Mouse (Mus musculus) macrophage (primary cell): ENCODE data around the gene Thsd1. TPM values are rescaled to one million over a fixed set of nuclear protein-coding genes. Genes with fewer than 3 reads are reported as not detected.

Source experiments
- H3K27ac ChIP-seq: fragments of 350-480 bp; formaldehyde crosslinking; 2 replicates; pipeline ENCODE4 v1.9.0; 2021
- H3K36me3 ChIP-seq: fragments of 350-480 bp; formaldehyde crosslinking; 2 replicates; pipeline ENCODE4 v1.9.0; 2021; ENCODE audit errors: inconsistent target
- H3K4me3 ChIP-seq: fragments of 350-480 bp; formaldehyde crosslinking; 2 replicates; pipeline ENCODE4 v1.9.0; 2021; ENCODE audit errors: inconsistent target
- H3K79me2 ChIP-seq: fragments of 350-480 bp; formaldehyde crosslinking; 2 replicates; pipeline ENCODE4 v1.9.0; 2021; ENCODE audit errors: inconsistent target
- WGBS: methylation state at CpG from one replicate; pipeline ENCODE4 v1.1.7; 2026; ENCODE audit warnings: inconsistent platforms; ENCODE audit not compliant: missing documents; 5-methylcytosine and 5-hydroxymethylcytosine counted together
- polyA plus RNA-seq: library from polyadenylated mRNA; stranded (reverse); fragments of 250-400 nt; gene quantifications from 3 replicates; pipeline ENCODE4 v1.2.4, GENCODE M21; 2018; ENCODE audit warnings: inconsistent platforms
- total RNA-seq, 78 experiments: library from RNA; depleted of rRNA; stranded (reverse); fragments of 250-400 nt; gene quantifications; 1 replicate in 9 of 78; 2 replicates in 24 of 78; 3 replicates in 43 of 78; 4 replicates in 2 of 78; pipeline ENCODE4 v1.2.4; 2018; ENCODE audit warnings: inconsistent platforms in 56 of 78

Gene Thsd1
- total RNA-seq (2018; cell fraction: chromatin; rRNA removed): 1 to 10 TPM in 4 of 26 experiments, under 1 TPM in 20, not detected in 2; 0.21 to 1.8 (median 0.51) TPM
- under 1 TPM; 0.03 to 0.39 (median 0.14) TPM for total RNA-seq (2018; cell fraction: cytosol; rRNA removed)
- 1 to 10 TPM in 2 of 26 experiments, under 1 TPM in 20, not detected in 4; 0.12 to 1.3 (median 0.47) TPM for total RNA-seq (2018; cell fraction: nucleus; rRNA removed)
- 0.22 to 0.42 TPM (median 0.23 TPM) in 3 replicates for polyA plus RNA-seq

DNA sequence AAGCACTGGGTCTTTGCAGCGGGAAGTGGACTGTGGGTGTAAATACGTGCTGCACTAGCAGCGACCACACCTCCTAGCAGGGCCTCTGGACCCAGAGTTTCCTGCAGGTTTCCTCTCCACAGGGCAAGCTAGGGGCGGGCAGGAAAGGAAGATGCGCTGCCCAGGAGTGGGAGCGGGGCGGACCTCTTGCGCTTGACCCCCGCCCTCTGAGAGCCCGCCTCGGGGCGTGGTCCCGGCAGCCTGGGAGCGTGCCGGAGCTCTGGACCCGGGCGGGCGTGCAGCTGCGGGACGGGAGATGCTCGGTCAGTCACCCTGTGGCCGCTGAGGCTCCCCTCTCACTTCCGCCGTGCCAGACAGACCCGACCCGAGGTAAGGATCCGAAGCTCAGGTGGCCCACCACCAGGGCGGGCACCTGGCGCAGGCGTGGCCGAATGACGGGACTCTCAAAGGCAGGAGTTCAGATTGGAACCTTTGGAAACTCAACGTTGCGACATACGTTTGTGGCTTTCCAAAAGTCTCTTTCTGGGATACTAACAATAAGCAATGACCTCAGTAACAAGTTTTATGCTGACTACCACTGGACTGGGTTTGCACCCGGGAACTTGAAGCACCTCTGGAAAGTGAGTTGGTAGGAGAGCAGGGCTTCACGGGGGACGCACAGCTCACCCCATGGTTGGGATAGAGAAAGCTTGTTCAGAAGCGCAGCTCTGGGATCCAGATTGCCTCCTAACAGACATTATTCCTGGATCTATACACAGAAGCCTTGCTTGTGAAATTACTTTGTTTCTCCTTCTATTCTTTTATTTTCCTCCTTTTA, at the start of gene Thsd1:
Thsd1 (plus strand) TSS at position 253 of the 817 bp plus-strand sequence.
- H3K4me3 ChIP-seq: peak within 1 kb of the TSS; percentile 40
- no peaks in the 10 kb centered on the region for H3K36me3 ChIP-seq
- no peaks in the 10 kb centered on the region for H3K79me2 ChIP-seq
- under 1% methylated on average over 28 of the region's 39 CpGs for WGBS
- no peak within 1 kb of the TSS for H3K27ac ChIP-seq

DNA sequence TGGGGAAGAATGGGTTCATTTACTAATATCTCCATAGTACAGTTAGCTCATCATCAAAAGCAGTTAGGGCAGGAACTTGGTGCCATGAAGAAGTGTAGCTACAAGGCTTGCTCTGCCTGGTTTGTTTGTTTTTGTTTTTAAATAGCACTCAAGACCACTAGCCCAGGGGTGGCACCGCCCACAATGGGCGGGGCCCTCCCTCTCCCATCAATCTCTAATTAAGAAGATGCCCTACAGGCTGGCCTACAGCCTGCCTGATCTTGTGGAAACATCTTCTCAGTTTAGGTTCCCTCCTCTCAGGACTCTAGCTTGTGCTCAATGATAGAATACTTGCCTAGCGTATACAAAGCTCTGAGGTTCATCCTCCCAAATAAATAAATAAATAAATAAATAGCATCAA, 42.2 kb upstream of the Thsd1 start:
- Histone ChIP-seq H3K27ac (no peak overlapping the region), H3K36me3 (no peaks in the 10 kb centered on the region), H3K79me2 (peaks cover 52% of the 10 kb centered on the region), H3K4me3 (peak overlapping the region; percentile 47)
- WGBS: 3% methylated on average over 3 of the region's 3 CpGs

DNA sequence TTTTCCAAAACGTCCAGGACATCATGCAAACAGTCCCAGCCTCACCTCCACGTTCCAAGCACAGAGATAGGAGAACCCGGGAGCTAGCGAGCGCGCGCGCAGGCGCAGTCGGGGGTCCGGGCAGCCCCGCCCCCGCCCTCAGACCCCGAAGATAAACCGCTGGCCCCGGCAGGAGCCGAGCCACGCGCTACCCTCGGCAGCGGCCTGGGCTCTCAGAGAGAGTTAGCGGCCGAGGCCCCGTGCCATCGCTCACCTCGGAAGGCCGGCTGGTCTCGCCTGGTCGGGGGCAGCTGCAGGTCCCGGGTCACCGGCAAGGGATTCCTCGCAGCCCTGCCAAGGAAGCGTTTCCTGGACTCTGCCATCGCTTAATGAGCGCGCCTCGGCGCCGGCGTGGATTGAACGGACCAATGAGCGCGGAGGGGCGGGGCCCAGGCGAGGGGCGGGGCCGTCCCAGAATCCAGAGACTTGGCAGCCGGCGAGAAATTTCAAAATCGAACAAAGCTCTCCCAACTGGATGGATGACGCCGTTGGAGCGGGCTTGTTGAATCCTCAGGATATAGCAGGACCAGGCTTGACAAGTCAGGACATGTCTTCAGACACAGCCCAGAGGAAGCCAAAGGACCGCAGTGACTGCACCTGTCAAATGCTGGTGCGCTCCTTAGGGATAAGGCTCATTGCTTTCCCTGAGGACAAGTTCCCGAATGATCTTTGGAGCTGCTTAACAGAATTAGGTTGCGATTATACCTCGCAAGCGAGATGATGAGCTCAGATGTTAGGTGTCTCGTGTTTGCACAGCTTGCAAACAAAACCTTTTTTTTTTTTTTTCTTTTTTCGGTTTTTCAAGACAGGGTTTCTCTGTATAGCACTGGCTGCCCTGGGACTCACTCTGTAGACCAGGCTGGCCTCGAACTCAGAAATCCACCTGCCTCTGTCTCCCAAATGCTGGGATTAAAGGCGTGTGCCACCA, 41.4 kb upstream of the Thsd1 start, which contains the start of gene Ckap2:
Ckap2 (minus strand) TSS at position 389 of the 967 bp plus-strand sequence.
- Histone ChIP-seq H3K79me2 (peaks cover 44% of the 10 kb centered on the region), H3K36me3 (no peaks in the 10 kb centered on the region), H3K4me3 (peak within 1 kb of the TSS; percentile 47), H3K27ac (peak within 1 kb of the TSS; percentile 34)
- WGBS: 2% methylated on average over 62 of the region's 63 CpGs

DNA sequence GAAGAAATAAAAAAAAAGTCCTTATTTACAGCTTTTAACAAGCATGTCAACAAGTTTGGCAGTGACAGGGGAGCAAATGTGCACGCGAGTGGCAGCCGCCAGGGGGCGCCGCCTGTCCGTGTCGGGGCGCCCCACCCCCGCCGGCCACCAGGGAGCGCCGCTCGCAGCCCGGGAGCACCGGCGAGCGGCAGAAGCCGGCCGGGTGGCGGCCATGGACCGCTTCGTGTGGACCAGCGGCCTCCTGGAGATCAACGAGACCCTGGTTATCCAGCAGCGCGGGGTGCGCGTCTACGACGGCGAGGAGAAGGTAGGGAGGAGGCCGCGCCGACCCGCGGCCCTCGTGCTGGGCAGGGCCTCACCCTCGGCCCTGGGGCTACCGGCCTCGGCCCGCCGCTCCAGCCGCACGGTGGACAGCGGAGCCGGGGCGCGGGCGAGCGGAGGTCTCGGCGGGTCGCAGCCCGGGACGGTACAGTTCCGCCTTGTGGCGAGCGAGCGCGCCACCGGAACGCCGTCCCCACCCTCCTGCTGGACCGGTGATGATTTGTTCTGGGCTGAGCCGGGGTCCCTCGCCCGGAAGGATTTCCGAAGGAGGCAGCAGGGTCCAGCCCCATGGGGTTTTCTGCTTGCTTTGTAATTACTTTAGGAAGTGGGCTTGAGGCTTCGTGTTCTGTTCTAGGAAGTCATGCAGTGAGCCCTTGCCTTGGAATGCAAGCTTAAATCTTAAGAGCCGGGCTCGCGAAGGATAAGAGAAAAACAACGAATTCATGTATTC, 34.3 kb upstream of the Thsd1 start, which contains the start of gene Vps36:
Vps36 (plus strand) TSS at position 150 of the 772 bp plus-strand sequence.
- Histone ChIP-seq H3K79me2 (peaks cover 43% of the 10 kb centered on the region), H3K4me3 (peak within 1 kb of the TSS; percentile 76), H3K27ac (peak within 1 kb of the TSS; percentile 57), H3K36me3 (no peaks in the 10 kb centered on the region)
- under 1% methylated on average over 72 of the region's 73 CpGs for WGBS

DNA sequence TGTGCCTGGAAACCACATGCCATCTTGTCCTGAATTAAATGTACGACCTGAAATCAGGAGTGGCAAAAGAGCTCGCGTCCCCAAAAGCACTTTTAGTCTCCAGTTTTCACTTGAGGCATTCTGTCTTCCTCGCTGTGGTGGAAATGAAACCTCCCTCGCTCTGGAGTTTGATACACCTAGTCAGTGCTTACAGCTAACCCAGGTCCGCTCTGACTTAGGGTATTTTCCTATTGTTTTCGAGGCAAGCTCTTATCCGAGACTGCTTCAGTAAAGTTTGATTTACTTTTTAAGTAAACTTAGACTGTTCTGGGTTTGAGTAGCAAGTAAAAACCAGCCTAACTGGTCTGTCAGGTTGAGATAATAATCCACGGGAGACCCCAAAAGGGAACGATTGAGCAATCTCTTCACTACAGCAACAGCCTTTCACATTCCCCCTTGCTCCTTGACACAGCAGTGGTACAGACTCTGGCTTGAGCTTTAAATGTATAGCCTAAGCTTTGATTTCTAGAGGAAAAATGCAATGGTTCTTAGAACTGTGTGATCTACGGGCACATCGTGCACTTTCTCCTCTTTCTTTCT, 33.6 kb upstream of the Thsd1 start:
- H3K36me3 ChIP-seq: no peaks in the 10 kb centered on the region
- H3K4me3 ChIP-seq: peak overlapping the region; percentile 76
- 11% methylated on average over 12 of the region's 12 CpGs for WGBS
- peak overlapping the region; percentile 57 for H3K27ac ChIP-seq
- peaks cover 46% of the 10 kb centered on the region for H3K79me2 ChIP-seq

DNA sequence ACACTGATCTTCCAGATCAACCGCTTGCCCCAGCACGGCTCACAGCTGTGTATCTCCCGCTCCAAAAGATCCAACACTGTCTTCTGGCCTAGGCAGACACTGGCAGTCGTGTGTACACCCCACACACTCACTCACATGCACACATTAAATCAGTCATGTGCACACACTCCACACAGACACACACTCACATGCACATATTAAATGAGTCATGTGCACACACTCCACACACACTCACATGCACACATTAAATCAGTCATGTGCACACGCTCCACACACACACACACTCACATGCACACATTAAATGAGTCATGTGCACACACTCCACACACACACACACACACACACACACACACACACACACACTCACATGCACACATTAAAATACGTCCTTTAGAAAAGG, 29.2 kb upstream of the Thsd1 start:
- Histone ChIP-seq H3K4me3 (no peak overlapping the region), H3K79me2 (peaks cover 46% of the 10 kb centered on the region), H3K36me3 (peaks cover 15% of the 10 kb centered on the region), H3K27ac (no peak overlapping the region)
- WGBS: 95% methylated on average over 6 of the region's 6 CpGs

DNA sequence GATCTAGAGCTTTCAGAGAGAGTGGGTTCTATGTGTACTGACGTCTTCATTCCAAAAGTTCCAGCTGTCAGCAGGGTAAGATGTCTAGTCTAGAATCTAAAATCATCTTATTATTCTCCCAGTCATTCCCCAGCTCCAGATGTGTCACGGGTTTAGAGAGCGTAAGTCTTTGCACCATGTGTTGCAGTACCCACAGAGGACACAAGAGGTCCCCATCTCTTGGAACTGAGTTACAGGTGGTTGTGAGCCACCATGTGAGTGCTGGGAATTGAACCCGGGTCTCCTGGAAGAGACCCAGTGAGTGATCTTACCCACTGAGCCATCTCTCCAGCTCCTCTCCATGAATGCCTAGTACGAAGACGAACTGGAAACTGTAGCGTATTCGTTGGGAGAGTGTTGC, 27.6 kb upstream of the Thsd1 start:
- no peak overlapping the region for H3K4me3 ChIP-seq
- no peak overlapping the region for H3K27ac ChIP-seq
- 97% methylated on average over 8 of the region's 8 CpGs for WGBS
- peaks cover 37% of the 10 kb centered on the region for H3K79me2 ChIP-seq
- peaks cover 15% of the 10 kb centered on the region for H3K36me3 ChIP-seq

DNA sequence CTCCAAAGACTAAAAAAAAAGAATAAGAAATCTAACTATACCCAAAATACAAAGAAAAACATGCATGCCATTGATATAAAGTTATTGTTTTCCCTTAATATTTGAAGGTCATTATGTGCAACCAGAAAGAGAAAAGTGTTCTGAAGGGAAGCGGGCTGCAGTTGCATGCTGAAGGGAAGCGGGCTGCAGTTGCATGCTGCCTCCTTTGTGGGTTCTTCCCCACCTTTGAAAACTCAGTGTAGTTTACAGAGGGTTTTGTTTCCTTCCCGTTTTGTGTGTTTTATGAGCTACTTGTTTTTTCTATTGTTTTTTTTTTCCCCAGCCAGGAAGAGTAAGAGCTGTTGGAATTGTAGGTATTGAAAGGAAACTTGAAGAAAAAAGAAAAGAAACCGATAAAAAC, 19.6 kb upstream of the Thsd1 start:
- Histone ChIP-seq H3K4me3 (no peak overlapping the region), H3K79me2 (no peaks in the 10 kb centered on the region), H3K27ac (no peak overlapping the region), H3K36me3 (peaks cover 16% of the 10 kb centered on the region)
- WGBS: 4% methylated on average over 4 of the region's 4 CpGs

DNA sequence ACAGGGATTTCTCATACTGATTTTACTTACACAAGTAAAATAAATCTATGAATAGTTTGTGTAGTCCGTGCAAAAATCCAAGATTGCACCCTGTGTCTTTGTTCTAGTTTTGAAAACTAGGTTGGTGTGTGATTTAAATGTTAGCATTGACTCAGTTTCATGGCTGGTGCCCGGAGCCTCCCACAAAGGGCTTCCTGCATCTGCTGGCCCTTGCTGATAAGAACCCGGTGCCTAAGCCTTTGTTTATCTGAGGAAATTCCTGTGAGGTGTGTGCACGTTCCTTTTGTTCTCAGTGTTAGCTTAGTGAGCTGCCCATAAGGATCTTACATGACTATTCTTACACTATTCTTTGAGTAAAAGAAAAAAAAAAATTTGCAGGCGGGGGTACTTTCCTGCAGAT, 18.1 kb upstream of the Thsd1 start:
- Histone ChIP-seq H3K36me3 (peaks cover 16% of the 10 kb centered on the region), H3K27ac (no peak overlapping the region), H3K79me2 (no peaks in the 10 kb centered on the region), H3K4me3 (no peak overlapping the region)
- WGBS: 38% methylated on average over 5 of the region's 5 CpGs

DNA sequence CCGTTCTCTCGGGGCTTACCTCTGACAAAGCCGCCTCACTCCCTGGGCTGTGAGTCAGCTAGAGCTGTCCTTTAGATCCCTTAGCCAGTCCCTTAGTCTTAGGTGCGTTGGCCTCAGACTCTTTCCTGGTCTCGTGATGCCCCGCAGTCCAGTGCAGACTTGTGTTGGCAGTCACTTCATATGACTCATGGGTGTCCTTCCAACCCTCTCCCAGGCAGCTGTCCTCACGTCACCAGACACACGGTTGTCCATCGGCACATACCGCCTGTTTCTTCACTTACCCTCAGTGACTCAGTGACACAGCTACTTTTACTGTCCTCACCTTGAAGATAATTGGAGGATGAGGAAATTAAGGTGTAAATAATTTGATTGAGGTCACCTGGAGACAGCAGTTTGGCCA, 12.3 kb upstream of the Thsd1 start:
- no peak overlapping the region for H3K27ac ChIP-seq
- WGBS: 98% methylated on average over 10 of the region's 10 CpGs
- H3K79me2 ChIP-seq: no peaks in the 10 kb centered on the region
- H3K4me3 ChIP-seq: no peak overlapping the region
- peaks cover 48% of the 10 kb centered on the region for H3K36me3 ChIP-seq

DNA sequence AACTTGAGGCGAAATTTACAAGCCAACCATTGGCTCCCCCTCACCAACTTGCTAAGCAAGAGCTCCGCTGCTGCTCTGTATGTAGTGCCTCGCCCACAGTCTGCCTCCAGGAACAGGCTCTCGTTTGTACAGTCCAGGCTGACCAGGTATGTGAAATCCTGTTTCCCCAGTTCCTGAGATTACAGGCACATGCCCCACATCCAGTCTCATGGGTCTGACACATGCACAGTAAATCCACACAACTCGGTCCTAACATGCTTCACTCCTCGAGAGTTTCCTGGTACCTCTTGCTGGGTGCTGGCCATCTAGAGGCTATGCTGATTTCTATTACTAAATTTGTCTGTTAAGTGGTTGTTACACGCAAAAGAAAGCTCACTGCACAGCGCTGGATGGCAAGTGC, 752 bp upstream of the Thsd1 start:
- H3K36me3 ChIP-seq: no peaks in the 10 kb centered on the region
- H3K79me2 ChIP-seq: no peaks in the 10 kb centered on the region
- H3K27ac ChIP-seq: no peak overlapping the region
- WGBS: 52% methylated on average over 8 of the region's 8 CpGs
- no peak overlapping the region for H3K4me3 ChIP-seq

DNA sequence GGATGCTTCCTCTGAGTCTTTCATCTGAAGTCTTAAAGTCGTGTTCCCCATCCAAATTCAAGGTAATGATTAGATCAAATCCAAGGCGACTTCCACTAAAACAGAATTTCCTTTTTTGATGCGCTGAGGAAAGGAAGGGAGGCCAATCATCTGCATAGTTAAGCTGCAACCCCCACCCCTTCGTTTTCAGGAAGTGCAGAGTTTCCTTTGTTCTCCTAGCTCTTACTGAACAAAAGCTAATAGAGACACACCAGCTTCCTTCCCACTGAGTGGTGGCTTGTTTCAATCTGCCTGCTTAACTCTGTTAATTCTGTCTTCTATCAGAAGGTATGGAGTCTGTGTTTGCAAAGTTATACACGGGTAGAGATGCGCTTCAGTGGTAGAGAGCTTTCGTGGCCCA, 1.5 kb downstream of the Thsd1 start:
- no peaks in the 10 kb centered on the region for H3K79me2 ChIP-seq
- H3K36me3 ChIP-seq: no peaks in the 10 kb centered on the region
- H3K27ac ChIP-seq: no peak overlapping the region
- 3% methylated on average over 7 of the region's 7 CpGs for WGBS
- H3K4me3 ChIP-seq: no peak overlapping the region

DNA sequence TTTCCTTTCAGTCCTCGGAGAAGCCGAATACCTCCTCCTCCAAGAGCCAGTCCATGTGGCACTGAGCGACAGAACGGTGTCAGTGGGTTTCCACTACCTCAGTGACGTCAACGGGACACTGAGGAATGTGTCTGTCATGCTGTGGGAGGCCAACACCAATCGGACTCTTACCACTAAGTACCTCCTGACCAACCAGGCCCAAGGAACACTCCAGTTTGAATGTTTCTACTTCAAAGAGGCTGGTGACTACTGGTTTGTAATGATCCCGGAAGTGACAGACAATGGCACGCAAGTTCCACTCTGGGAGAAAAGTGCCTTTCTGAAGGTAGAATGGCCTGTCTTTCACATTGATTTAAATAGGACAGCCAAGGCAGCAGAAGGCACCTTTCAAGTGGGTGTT, 15.9 kb downstream of the Thsd1 start:
- Histone ChIP-seq H3K4me3 (no peak overlapping the region), H3K79me2 (no peaks in the 10 kb centered on the region), H3K36me3 (no peaks in the 10 kb centered on the region), H3K27ac (no peak overlapping the region)
- WGBS: 92% methylated on average over 9 of the region's 9 CpGs
